Mouse (Mus musculus) hindbrain, embryonic 13.5 days (tissue): ENCODE data around the gene Pip5kl1. TPM values are rescaled to one million over a fixed set of nuclear protein-coding genes. Genes with fewer than 3 reads are reported as not detected.

Experiments
- ATAC-seq: fragments of 200-750 bp; cut with Nextera tagmentation; 2 replicates; pipeline ENCODE4 v1.8.0; 2017; ENCODE audit warnings: moderate TSS enrichment; ENCODE audit not compliant: low FRiP score
- H3K27ac ChIP-seq: fragments of 300-500 bp; sonication (generic); 2 replicates; pipeline ENCODE4 v1.5.1; 2015; ENCODE audit warnings: inconsistent platforms, mild to moderate bottlenecking, moderate library complexity
- H3K27me3 ChIP-seq: fragments of 300-500 bp; sonication (generic); 2 replicates; pipeline ENCODE4 v1.6.1; 2015; ENCODE audit warnings: mild to moderate bottlenecking, inconsistent platforms
- H3K36me3 ChIP-seq: fragments of 300-500 bp; sonication (generic); 2 replicates; pipeline ENCODE4 v1.6.1; 2015; ENCODE audit warnings: mild to moderate bottlenecking, inconsistent platforms
- H3K4me1 ChIP-seq: fragments of 300-500 bp; sonication (generic); replicated peaks from 2 replicates; pipeline ENCODE4 v1.6.1; 2015; ENCODE audit warnings: inconsistent platforms
- H3K4me2 ChIP-seq: fragments of 300-500 bp; sonication (generic); 2 replicates; pipeline ENCODE4 v1.6.1; 2015; ENCODE audit warnings: inconsistent platforms, mild to moderate bottlenecking, moderate library complexity
- H3K4me3 ChIP-seq: fragments of 300-500 bp; sonication (generic); 2 replicates; pipeline ENCODE4 v1.5.1; 2015; ENCODE audit warnings: mild to moderate bottlenecking, inconsistent platforms
- H3K9ac ChIP-seq: fragments of 300-500 bp; sonication (generic); 2 replicates; pipeline ENCODE4 v1.6.1; 2015; ENCODE audit warnings: mild to moderate bottlenecking, inconsistent platforms
- H3K9me3 ChIP-seq: fragments of 300-500 bp; sonication (generic); 2 replicates; pipeline ENCODE4 v1.6.1; 2016; ENCODE audit warnings: inconsistent platforms
- WGBS: fragments of 180-500 bp; shearing (Covaris S2); methylation state at CpG from one replicate; pipeline ENCODE4 v1.1.7; 2015; 5-methylcytosine and 5-hydroxymethylcytosine counted together
- polyA plus RNA-seq: library from polyadenylated mRNA; unstranded; fragments of >200 nt; fragmentation: Nextera tagmentation; extraction: Ambion mirVana; gene quantifications from 2 replicates; pipeline ENCODE4 v1.2.1, GENCODE M21; 2015

Pip5kl1 gene
- polyA plus RNA-seq, 1 experiment from 2014 or later: 9.0 TPM

DNA sequence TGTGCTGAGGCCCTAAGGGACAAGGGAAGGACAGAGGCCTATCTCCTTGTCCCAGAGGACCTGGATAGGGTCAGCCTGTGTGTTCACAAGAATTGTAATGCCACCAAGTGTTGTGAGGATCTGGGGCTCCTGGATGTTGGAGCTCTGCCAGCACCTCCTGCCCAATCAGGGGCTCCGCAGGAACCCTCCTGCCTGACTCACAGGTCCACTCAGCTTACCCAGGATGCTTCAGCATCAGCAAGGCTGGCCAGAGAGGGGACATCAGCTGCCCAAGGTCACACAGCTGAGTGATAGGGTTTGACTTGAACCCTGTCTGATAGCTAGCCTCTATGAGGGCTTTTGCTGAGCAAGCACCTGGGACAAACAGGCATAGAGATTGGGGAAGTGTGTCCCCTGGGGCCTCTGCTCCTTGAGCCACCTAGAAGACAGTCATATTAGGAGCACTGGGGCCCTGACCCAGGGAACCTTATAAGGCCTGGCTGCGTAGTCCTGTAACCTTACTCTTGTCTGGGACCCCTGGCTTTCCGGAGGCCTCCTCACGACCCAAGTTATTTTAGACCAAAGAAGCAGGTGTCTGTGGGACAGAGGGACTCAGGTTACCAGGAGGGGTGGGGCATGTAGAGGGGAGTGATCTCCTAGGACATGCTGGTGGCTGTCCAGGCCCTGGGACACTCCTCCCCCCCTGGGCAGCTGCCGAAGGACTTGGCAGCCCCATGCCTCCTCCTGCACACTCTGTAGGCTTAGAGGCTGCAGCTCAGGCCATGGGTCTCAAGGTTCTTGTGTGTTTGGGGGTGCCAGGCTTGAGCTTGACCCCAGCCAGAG is 51.5 kb downstream of the Pip5kl1 start:
- Histone ChIP-seq H3K9ac (peak overlapping the region; percentile 75), H3K36me3 (no peaks in the 10 kb centered on the region), H3K4me3 (peak overlapping the region; percentile 39), H3K4me1 (peaks cover 70% of the 10 kb centered on the region), H3K27me3 (no peaks in the 10 kb centered on the region), H3K27ac (peak overlapping the region; percentile 93), H3K4me2 (peak overlapping the region; percentile 59), H3K9me3 (no peaks in the 10 kb centered on the region)
- WGBS: 71% methylated on average over 5 of the region's 5 CpGs
- no peak for ATAC-seq

DNA sequence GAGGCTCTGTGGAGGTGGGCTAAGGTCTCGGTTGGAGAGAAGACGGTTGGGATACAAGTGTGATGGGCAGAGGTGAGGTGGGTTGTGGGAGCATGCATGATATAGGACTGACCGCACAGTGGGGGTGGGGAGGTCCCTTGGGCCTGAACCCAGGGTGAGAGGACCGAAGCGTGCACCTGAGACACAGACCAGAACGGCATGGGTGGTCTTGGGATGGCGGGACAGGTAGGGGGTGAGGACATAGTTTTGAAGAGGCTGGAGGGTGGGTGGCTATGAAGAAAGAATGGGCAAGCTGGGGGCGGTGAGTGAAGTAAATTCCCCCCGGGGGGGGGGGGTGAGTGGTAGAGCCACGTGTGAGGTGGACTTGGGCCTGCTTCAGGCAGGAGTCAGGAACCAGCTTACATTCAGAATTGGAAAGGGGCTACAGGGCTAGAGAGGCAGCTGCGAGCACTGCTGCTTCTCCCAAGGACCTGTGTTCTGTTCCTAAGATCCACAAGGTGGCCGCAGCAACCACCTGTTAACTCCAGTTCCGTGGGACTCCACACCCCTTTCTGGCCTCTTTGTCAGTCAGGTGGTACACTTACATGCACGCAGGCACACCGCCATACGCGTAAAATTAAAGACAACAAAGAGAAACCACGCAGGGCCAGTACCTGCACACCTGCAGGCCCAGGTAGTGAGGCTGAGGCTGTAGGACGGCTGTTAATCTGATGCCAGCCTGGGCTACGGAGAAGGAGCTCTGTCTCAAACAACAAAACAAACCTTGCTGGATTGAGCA is 52.9 kb downstream of the Pip5kl1 start:
- H3K9ac ChIP-seq: no peak overlapping the region
- H3K36me3 ChIP-seq: no peaks in the 10 kb centered on the region; the same call in 1 of the 2 replicates
- H3K4me2 ChIP-seq: no peak overlapping the region
- peaks cover 69% of the 10 kb centered on the region for H3K4me1 ChIP-seq
- no peak overlapping the region for H3K4me3 ChIP-seq
- WGBS: 74% methylated on average over 18 of the region's 20 CpGs
- H3K27ac ChIP-seq: 0 out of 2 replicates have a peak overlapping the region, but pooled peaks have one; percentile 8
- no peaks in the 10 kb centered on the region for H3K27me3 ChIP-seq
- no peak for ATAC-seq
- H3K9me3 ChIP-seq: no peaks in the 10 kb centered on the region

DNA sequence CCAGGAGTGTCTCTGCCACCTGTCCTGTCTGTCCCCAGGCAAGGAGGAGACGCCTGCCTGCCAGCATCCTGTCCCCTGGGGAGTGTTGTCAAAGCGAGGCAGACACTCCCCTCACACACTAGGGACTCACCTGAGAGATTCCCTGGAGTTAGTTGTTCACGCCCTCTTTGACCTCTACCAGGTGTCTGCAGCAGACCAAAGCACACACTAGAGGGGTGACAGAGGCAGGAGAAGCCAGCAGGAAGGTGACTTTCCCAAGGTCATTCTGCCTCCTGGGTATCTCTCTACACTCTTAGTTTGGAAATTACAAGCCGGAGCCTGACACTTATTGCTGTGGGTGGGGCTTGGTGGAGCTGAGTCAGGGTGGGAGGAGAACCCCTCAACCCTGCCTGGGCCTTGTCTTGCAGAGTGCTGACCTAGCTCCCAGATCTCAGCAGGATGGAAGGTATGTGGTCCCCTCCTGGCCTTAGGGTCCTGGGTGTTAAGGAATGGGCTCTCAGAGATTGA is 53.5 kb downstream of the Pip5kl1 start:
- Histone ChIP-seq H3K4me1 (peaks cover 69% of the 10 kb centered on the region), H3K27ac (peak overlapping the region; percentile 74)
- WGBS: 68% methylated on average over 4 of the region's 4 CpGs

DNA sequence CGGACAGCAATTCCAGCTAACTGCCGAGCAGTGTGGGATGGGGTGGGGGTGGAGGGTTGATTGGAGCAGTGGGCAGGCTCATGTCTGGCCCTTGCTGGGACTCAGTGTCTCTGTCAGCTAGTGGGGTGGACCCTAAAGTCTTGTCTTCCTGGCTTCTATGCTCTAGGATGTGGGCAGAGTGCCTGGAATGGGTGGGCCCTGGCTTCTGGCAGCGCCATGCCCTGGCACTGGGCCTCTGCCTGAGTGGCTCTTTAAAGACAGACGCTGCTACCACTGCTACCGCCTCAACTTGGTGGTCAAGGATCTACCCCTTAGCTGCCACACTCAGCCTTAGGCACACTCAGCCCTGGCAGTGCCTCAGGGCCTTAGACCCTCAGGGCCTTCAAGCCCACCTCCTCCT is 54.1 kb downstream of the Pip5kl1 start:
- Histone ChIP-seq H3K27me3 (no peaks in the 10 kb centered on the region), H3K4me3 (no peak overlapping the region), H3K4me2 (peak overlapping the region; percentile 40), H3K9me3 (no peaks in the 10 kb centered on the region), H3K36me3 (peaks cover 8% of the 10 kb centered on the region), H3K27ac (peak overlapping the region; percentile 74), H3K9ac (peak overlapping the region; percentile 30), H3K4me1 (peaks cover 69% of the 10 kb centered on the region)
- WGBS: 48% methylated on average over 4 of the region's 5 CpGs
- 0 out of 2 replicates have a peak, but pooled peaks have one; percentile 4 for ATAC-seq

More for the DNA sequence above, 53.5 kb downstream of the Pip5kl1 start:
- Histone ChIP-seq H3K4me3 (no peak overlapping the region), H3K9me3 (no peaks in the 10 kb centered on the region), H3K4me2 (no peak overlapping the region), H3K36me3 (peaks cover 2% of the 10 kb centered on the region), H3K9ac (peak overlapping the region; percentile 30), H3K27me3 (no peaks in the 10 kb centered on the region)
- no peak for ATAC-seq

DNA sequence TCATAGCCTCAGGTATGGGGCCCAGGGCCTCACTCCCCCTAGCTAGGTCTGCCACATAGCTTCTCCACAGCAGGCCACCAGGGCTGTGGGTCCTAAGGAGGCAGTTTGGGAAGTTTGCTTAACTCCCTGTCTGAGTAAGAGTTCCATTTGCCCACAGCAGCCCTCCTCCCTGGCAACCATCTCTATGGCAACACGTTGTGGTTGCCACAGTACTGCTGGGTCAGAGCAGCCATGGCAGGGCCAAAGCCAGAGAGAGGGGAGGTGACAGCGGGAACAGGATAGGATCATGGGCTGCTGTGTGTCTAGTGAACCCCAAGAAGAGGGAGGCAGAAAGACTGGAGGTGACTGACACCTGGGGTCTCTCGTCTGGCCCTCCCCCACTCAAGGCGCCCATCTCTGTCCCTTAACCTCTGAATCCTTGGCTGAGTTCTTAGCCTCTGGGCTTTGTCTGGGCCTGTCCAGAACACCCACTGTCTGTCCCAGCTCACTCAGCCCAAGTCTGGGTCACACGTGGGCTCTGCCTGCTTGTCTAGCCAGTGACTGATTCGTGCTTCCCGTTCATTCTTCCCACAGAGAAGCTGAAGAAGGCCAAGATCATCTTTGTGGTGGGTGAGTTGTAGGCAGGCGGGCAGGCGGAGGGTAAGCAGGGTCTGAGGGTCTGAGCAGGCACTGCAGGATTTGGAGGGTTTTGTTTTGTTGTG is 54.8 kb downstream of the Pip5kl1 start:
- WGBS: 28% methylated on average over 9 of the region's 9 CpGs
- Histone ChIP-seq H3K27ac (peak overlapping the region; percentile 74), H3K4me1 (peaks cover 71% of the 10 kb centered on the region), H3K27me3 (no peaks in the 10 kb centered on the region), H3K4me3 (no peak overlapping the region), H3K4me2 (peak overlapping the region; percentile 40), H3K36me3 (peaks cover 14% of the 10 kb centered on the region), H3K9me3 (no peaks in the 10 kb centered on the region), H3K9ac (peak overlapping the region; percentile 30)
- ATAC-seq: peak; percentile 50

DNA sequence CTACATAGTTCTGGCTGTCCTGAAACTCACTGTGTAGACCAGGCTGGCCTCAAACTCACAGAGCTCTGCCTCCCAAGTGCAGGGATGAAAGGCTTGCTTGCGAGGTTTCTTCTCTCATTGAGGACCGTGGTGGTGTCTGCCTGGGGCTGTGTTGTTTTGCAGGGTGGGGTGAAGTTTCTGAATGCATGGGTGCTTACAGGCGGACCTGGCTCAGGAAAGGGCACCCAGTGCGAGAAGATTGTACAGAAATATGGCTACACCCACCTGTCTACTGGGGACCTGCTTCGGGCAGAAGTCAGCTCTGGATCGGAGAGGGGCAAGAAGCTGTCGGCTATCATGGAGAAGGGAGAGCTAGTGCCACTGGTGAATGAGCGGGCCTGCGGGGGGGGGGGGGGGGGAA is 55.4 kb downstream of the Pip5kl1 start:
- peak overlapping the region; percentile 40 for H3K4me2 ChIP-seq
- H3K36me3 ChIP-seq: peaks cover 17% of the 10 kb centered on the region
- H3K9ac ChIP-seq: peak overlapping the region; percentile 30
- H3K4me3 ChIP-seq: no peak overlapping the region
- 82% methylated on average over 8 of the region's 9 CpGs for WGBS
- no peak for ATAC-seq
- no peaks in the 10 kb centered on the region for H3K27me3 ChIP-seq
- H3K4me1 ChIP-seq: peaks cover 71% of the 10 kb centered on the region
- no peaks in the 10 kb centered on the region for H3K9me3 ChIP-seq
- H3K27ac ChIP-seq: no peak overlapping the region

DNA sequence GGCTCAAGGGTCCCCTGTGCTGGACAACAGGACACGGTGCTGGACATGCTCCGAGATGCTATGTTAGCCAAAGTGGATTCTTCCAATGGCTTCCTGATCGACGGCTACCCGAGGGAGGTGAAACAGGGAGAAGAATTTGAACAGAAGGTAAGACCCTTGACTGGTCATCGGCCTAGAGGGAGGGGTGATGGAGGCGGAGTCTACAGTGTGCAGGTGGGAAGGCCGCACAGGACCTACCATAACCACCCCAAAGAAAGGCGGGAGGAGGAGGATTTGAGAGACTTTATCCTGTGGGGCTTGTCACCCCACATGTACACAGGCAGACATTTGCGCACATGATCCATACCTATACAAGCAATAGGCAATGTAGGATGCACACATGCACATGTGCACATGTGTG is 56.4 kb downstream of the Pip5kl1 start:
- Histone ChIP-seq H3K36me3 (peaks cover 18% of the 10 kb centered on the region), H3K4me2 (no peak overlapping the region), H3K27ac (no peak overlapping the region), H3K9ac (peak overlapping the region; percentile 3), H3K4me3 (no peak overlapping the region), H3K4me1 (peaks cover 61% of the 10 kb centered on the region), H3K27me3 (no peaks in the 10 kb centered on the region), H3K9me3 (no peaks in the 10 kb centered on the region)
- ATAC-seq: no peak
- WGBS: 88% methylated on average over 10 of the region's 10 CpGs

DNA sequence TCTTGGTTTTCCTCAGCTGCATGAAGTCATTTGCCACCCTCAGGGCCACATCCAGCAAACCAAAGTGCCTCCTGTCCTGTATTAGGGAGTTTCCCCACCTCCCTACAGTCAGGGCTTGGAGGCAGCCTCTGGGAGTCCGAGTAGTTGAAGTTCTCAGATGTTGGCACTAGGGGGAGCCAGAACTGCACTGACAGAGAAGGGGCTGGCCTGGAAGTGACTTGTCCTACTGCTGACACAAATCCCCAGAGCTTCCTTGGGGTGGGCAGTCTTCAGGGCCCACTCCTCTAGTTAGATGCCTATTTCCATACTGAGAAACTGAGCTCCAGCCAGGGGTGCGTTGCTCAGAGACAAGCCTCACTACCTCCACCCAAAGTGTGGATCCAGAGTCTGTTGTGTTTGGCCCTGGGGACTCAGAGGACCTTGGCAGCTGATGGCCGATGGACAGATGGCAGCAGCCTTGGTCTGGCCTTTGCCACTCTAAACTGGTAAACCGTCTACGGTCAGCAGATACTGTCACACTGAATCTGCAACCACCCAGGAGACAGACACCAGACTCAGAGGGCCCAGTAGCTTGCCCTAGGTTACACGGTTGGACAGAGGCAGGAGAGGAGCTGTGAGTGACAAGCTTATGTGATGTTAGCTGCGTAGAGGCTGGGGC is 57.3 kb downstream of the Pip5kl1 start:
- Histone ChIP-seq H3K4me2 (no peak overlapping the region), H3K4me1 (peaks cover 53% of the 10 kb centered on the region), H3K27ac (no peak overlapping the region), H3K27me3 (no peaks in the 10 kb centered on the region), H3K9ac (peak overlapping the region; percentile 40; the same call in 1 of the 2 replicates), H3K4me3 (no peak overlapping the region), H3K36me3 (peaks cover 18% of the 10 kb centered on the region), H3K9me3 (no peaks in the 10 kb centered on the region)
- 48% methylated on average over 7 of the region's 7 CpGs for WGBS
- ATAC-seq: peak; percentile 30; the same call in 1 of the 2 replicates

Other genes with a start within 250 kb of the Pip5kl1 start
- 52.4 and 53.7 TPM in 2 replicates for gene Ciz1, start 222.5 kb upstream of the Pip5kl1 start, polyA plus RNA-seq
- 42.7 and 44.3 TPM in 2 replicates for gene Dnm1, start 221.5 kb upstream of the Pip5kl1 start, polyA plus RNA-seq
- 103 and 108 TPM in 2 replicates for gene 1110008P14Rik, start 192.9 kb upstream of the Pip5kl1 start, polyA plus RNA-seq
- gene Lcn2, start 186.5 kb upstream of the Pip5kl1 start, polyA plus RNA-seq: 1.0 TPM in 1 of 2 replicates, not detected in the other
- gene Ptges2, start 178.9 kb upstream of the Pip5kl1 start, polyA plus RNA-seq: 41.2 and 41.3 TPM in 2 replicates
- 5.1 and 5.9 TPM in 2 replicates for gene Naif1, start 124.3 kb upstream of the Pip5kl1 start, polyA plus RNA-seq
- 46.2 and 50.1 TPM in 2 replicates for gene Slc25a25, start 123.4 kb upstream of the Pip5kl1 start, polyA plus RNA-seq
- 7.0 and 7.1 TPM in 2 replicates for gene Fam102a, start 39.5 kb upstream of the Pip5kl1 start, polyA plus RNA-seq
- 142 and 145 TPM in 2 replicates for gene Dpm2, start 3.9 kb upstream of the Pip5kl1 start, polyA plus RNA-seq
- 0.53 and 0.56 TPM in 2 replicates for gene 9430097D07Rik, start 887 bp downstream of the Pip5kl1 start, polyA plus RNA-seq
- 22.8 and 23.4 TPM in 2 replicates for gene St6galnac4, start 12.3 kb downstream of the Pip5kl1 start, polyA plus RNA-seq
- 13.1 and 13.5 TPM in 2 replicates for gene St6galnac6, start 24.9 kb downstream of the Pip5kl1 start, polyA plus RNA-seq
- 68.9 and 71.5 TPM in 2 replicates for gene Ak1, start 47.0 kb downstream of the Pip5kl1 start, polyA plus RNA-seq
- 29.0 and 29.2 TPM in 2 replicates for gene Eng, start 71.8 kb downstream of the Pip5kl1 start, polyA plus RNA-seq
- gene Fpgs, start 129.3 kb downstream of the Pip5kl1 start, polyA plus RNA-seq: 14.5 and 16.4 TPM in 2 replicates
- 74.9 and 81.9 TPM in 2 replicates for gene Cdk9, start 138.3 kb downstream of the Pip5kl1 start, polyA plus RNA-seq
- 41.8 and 50.5 TPM in 2 replicates for gene Sh2d3c, start 146.3 kb downstream of the Pip5kl1 start, polyA plus RNA-seq
- gene 6330409D20Rik, start 166.2 kb downstream of the Pip5kl1 start, polyA plus RNA-seq: 3.3 and 3.7 TPM in 2 replicates
- 54.2 and 54.4 TPM in 2 replicates for gene Tor2a, start 182.4 kb downstream of the Pip5kl1 start, polyA plus RNA-seq
- 0.56 and 1.8 TPM in 2 replicates for gene Ttc16, start 200.8 kb downstream of the Pip5kl1 start, polyA plus RNA-seq
- 4.5 and 5.1 TPM in 2 replicates for gene Ptrh1, start 201.0 kb downstream of the Pip5kl1 start, polyA plus RNA-seq
- 1.0 and 1.5 TPM in 2 replicates for gene Cfap157, start 209.6 kb downstream of the Pip5kl1 start, polyA plus RNA-seq